Mouse (Mus musculus): ENCODE measurements around the gene Nudt8. TPM values are rescaled to one million over a fixed set of nuclear protein-coding genes. Genes with fewer than 3 reads are reported as not detected.
A peak's percentile ranks its signal among the peaks of the same experiment; 100 is the strongest.
"Not testable (repeated sequence)": the region's sequence is repeated elsewhere in the genome, so short reads cannot be mapped to it uniquely, and the experiment has no call there.

The Nudt8 gene
- total RNA-seq, 2 experiments from 2014 or later: 18.3 to 20.2 TPM

GRCm38 (mm10) chr19:4015635-4016034, 15.3 kb downstream of the Nudt8 start:
- DNase-seq: no peak

- DNase-seq: no peak
Observed at GRCm38 (mm10) chr19:4017921-4018587, 17.7 kb downstream of the Nudt8 start.

GRCm38 (mm10) chr19:4018743-4019583, 18.6 kb downstream of the Nudt8 start:
- DNase-seq: peak; percentile 75

- no peak for DNase-seq
Observed at GRCm38 (mm10) chr19:4023185-4023584, 22.8 kb downstream of the Nudt8 start.

- no peak for DNase-seq
Observed at GRCm38 (mm10) chr19:4027576-4027975, 27.2 kb downstream of the Nudt8 start.

GRCm38 (mm10) chr19:4032668-4033067, 32.3 kb downstream of the Nudt8 start:
- no peak for DNase-seq

- DNase-seq: no peak
Observed at GRCm38 (mm10) chr19:4033298-4033697, 32.9 kb downstream of the Nudt8 start.

GRCm38 (mm10) chr19:4033742-4034141, 33.4 kb downstream of the Nudt8 start:
- DNase-seq: no peak

GRCm38 (mm10) chr19:4036327-4037045, 36.1 kb downstream of the Nudt8 start:
- no peak for DNase-seq

- not testable (repeated sequence) for DNase-seq
Observed at GRCm38 (mm10) chr19:4037154-4037787, 36.9 kb downstream of the Nudt8 start.

- peak; percentile 87 for DNase-seq
Observed at GRCm38 (mm10) chr19:4037788-4038232, 37.4 kb downstream of the Nudt8 start, which contains the start of gene Gstp1. TSS of gene Gstp1 (minus strand) at chr19:4037985.

GRCm38 (mm10) chr19:4040941-4041340, 40.6 kb downstream of the Nudt8 start:
- not testable (repeated sequence) for DNase-seq

- not testable (repeated sequence) for DNase-seq
Observed at GRCm38 (mm10) chr19:4041500-4041899, 41.1 kb downstream of the Nudt8 start.

- peak; percentile 50 for DNase-seq
Observed at GRCm38 (mm10) chr19:4042124-4042523, 41.7 kb downstream of the Nudt8 start.

GRCm38 (mm10) chr19:4044109-4044508, 43.7 kb downstream of the Nudt8 start:
- not testable (repeated sequence) for DNase-seq

- DNase-seq: peak; percentile 62
Observed at GRCm38 (mm10) chr19:4045966-4046865, 45.8 kb downstream of the Nudt8 start, which contains the start of gene Gstp2. TSS of gene Gstp2 (minus strand) at chr19:4046023.

GRCm38 (mm10) chr19:4046866-4047254, 46.5 kb downstream of the Nudt8 start:
- no peak for DNase-seq

- DNase-seq: peak; percentile 88
Observed at GRCm38 (mm10) chr19:4047859-4048258, 47.5 kb downstream of the Nudt8 start.

GRCm38 (mm10) chr19:4049069-4049468, 48.7 kb downstream of the Nudt8 start:
- not testable (repeated sequence) for DNase-seq

- DNase-seq: no peak
Observed at GRCm38 (mm10) chr19:4051016-4051415, 50.6 kb downstream of the Nudt8 start.

All from gastrocnemius, postnatal 10 days (tissue).